Mouse (Mus musculus): ENCODE measurements at regions not wholly inside any gene's neighbourhood (a gene's known extent, or its start where the extent isn't known, plus 50 kb on each side); places are given as distances from the start of the nearest gene placed in this dataset.
"Not testable (repeated sequence)": the region's sequence is repeated elsewhere in the genome, so short reads cannot be mapped to it uniquely, and the experiment has no call there.

- 70% methylated on average over 3 of the region's 6 CpGs for WGBS
- not testable (repeated sequence) for H3K9me3 ChIP-seq (ENCODE audit: control insufficient read depth); H3K4me3 ChIP-seq (ENCODE audit: low read depth, low read length); H3K27me3 ChIP-seq (replicated peaks; ENCODE audit: control insufficient read depth, insufficient read depth, low read length); H3K27ac ChIP-seq (ENCODE audit: low read depth, low read length); H3K4me1 ChIP-seq (replicated peaks; ENCODE audit: control insufficient read depth, insufficient read depth, low read length); H3K36me3 ChIP-seq (ENCODE audit: control insufficient read depth, insufficient read depth); H3K9ac ChIP-seq (ENCODE audit: low read depth, low read length); H3K4me2 ChIP-seq (replicated peaks; ENCODE audit: low read depth)
- ATAC-seq, result 0 out of 2 replicates have a peak, but pooled peaks have one; percentile 45
These were observed 115.4 kb downstream of the Ero1lb start for GRCm38 (mm10) chr13:12680954-12681571.

- H3K36me3 ChIP-seq (ENCODE audit: control insufficient read depth, insufficient read depth); H3K27me3 ChIP-seq (replicated peaks; ENCODE audit: control insufficient read depth, insufficient read depth, low read length); ATAC-seq; H3K27ac ChIP-seq (ENCODE audit: low read depth, low read length); H3K4me1 ChIP-seq (replicated peaks; ENCODE audit: control insufficient read depth, insufficient read depth, low read length); H3K9me3 ChIP-seq (ENCODE audit: control insufficient read depth): not testable (repeated sequence)
- Histone ChIP-seq H3K9ac (ENCODE audit: low read depth, low read length) (0 out of 2 replicates have a peak overlapping the region, but pooled peaks have one; percentile 1), H3K4me2 (replicated peaks; ENCODE audit: low read depth) (peak overlapping the region; percentile 54), H3K4me3 (ENCODE audit: low read depth, low read length) (peak overlapping the region; percentile 4; the same call in 1 of the 2 replicates)
- 14% methylated on average over 19 of the region's 19 CpGs for WGBS
- peak; percentile 69 for TF ChIP-seq CTCF (IDR thresholded peaks at IDR 0.05; ENCODE audit: low read depth)
These were observed 114.7 kb downstream of the Ero1lb start for GRCm38 (mm10) chr13:12680283-12680953.

- H3K27ac ChIP-seq (ENCODE audit: low read depth, low read length), result no peak overlapping the region
- ATAC-seq, result no peak
- no peaks in the 10 kb centered on the region for H3K36me3 ChIP-seq (ENCODE audit: control insufficient read depth, insufficient read depth)
- H3K4me3 ChIP-seq (ENCODE audit: low read depth, low read length), result no peak overlapping the region
- H3K4me2 ChIP-seq (replicated peaks; ENCODE audit: low read depth), result no peak overlapping the region
- no peak overlapping the region for H3K9ac ChIP-seq (ENCODE audit: low read depth, low read length)
- no peaks in the 10 kb centered on the region for H3K27me3 ChIP-seq (replicated peaks; ENCODE audit: control insufficient read depth, insufficient read depth, low read length)
- no peaks in the 10 kb centered on the region for H3K9me3 ChIP-seq (ENCODE audit: control insufficient read depth)
- H3K4me1 ChIP-seq (replicated peaks; ENCODE audit: control insufficient read depth, insufficient read depth, low read length), result no peaks in the 10 kb centered on the region
- 71% methylated on average over 2 of the region's 2 CpGs for WGBS
- no peak for TF ChIP-seq CTCF (IDR thresholded peaks at IDR 0.05; ENCODE audit: low read depth)
These were observed 111.7 kb downstream of the Ero1lb start for GRCm38 (mm10) chr13:12677372-12677771.

GRCm38 (mm10) chr13:12671011-12671410 lies 105.3 kb downstream of the Ero1lb start:
- not testable (repeated sequence) for H3K27me3 ChIP-seq (replicated peaks; ENCODE audit: control insufficient read depth, insufficient read depth, low read length); H3K9me3 ChIP-seq (ENCODE audit: control insufficient read depth); ATAC-seq; H3K27ac ChIP-seq (ENCODE audit: low read depth, low read length); H3K36me3 ChIP-seq (ENCODE audit: control insufficient read depth, insufficient read depth); H3K4me1 ChIP-seq (replicated peaks; ENCODE audit: control insufficient read depth, insufficient read depth, low read length); H3K4me2 ChIP-seq (replicated peaks; ENCODE audit: low read depth); H3K4me3 ChIP-seq (ENCODE audit: low read depth, low read length); H3K9ac ChIP-seq (ENCODE audit: low read depth, low read length)
- 95% methylated on average over 2 of the region's 2 CpGs for WGBS

- not testable (repeated sequence) for H3K4me2 ChIP-seq (replicated peaks; ENCODE audit: low read depth); H3K9ac ChIP-seq (ENCODE audit: low read depth, low read length); H3K36me3 ChIP-seq (ENCODE audit: control insufficient read depth, insufficient read depth); ATAC-seq; H3K9me3 ChIP-seq (ENCODE audit: control insufficient read depth); H3K27ac ChIP-seq (ENCODE audit: low read depth, low read length); H3K4me3 ChIP-seq (ENCODE audit: low read depth, low read length); H3K4me1 ChIP-seq (replicated peaks; ENCODE audit: control insufficient read depth, insufficient read depth, low read length); H3K27me3 ChIP-seq (replicated peaks; ENCODE audit: control insufficient read depth, insufficient read depth, low read length)
- no CpG with 5 or more reads among the region's 7 CpGs for WGBS
These were observed 103.1 kb downstream of the Ero1lb start for GRCm38 (mm10) chr13:12668742-12669141.

GRCm38 (mm10) chr13:12667727-12668665 lies 102.3 kb downstream of the Ero1lb start:
- not testable (repeated sequence) for H3K27me3 ChIP-seq (replicated peaks; ENCODE audit: control insufficient read depth, insufficient read depth, low read length); H3K4me1 ChIP-seq (replicated peaks; ENCODE audit: control insufficient read depth, insufficient read depth, low read length); H3K4me2 ChIP-seq (replicated peaks; ENCODE audit: low read depth); ATAC-seq; H3K4me3 ChIP-seq (ENCODE audit: low read depth, low read length); H3K36me3 ChIP-seq (ENCODE audit: control insufficient read depth, insufficient read depth); H3K9ac ChIP-seq (ENCODE audit: low read depth, low read length); H3K9me3 ChIP-seq (ENCODE audit: control insufficient read depth); H3K27ac ChIP-seq (ENCODE audit: low read depth, low read length)
- 74% methylated on average over 9 of the region's 9 CpGs for WGBS

GRCm38 (mm10) chr13:12666050-12666449 lies 100.4 kb downstream of the Ero1lb start:
- 81% methylated on average over 3 of the region's 3 CpGs for WGBS

More at GRCm38 (mm10) chr13:12666050-12666449, 100.4 kb downstream of the Ero1lb start:
- H3K9ac ChIP-seq (ENCODE audit: low read depth, low read length); H3K27ac ChIP-seq (ENCODE audit: low read depth, low read length); ATAC-seq; H3K27me3 ChIP-seq (replicated peaks; ENCODE audit: control insufficient read depth, insufficient read depth, low read length); H3K9me3 ChIP-seq (ENCODE audit: control insufficient read depth); H3K4me3 ChIP-seq (ENCODE audit: low read depth, low read length); H3K36me3 ChIP-seq (ENCODE audit: control insufficient read depth, insufficient read depth); H3K4me2 ChIP-seq (replicated peaks; ENCODE audit: low read depth); H3K4me1 ChIP-seq (replicated peaks; ENCODE audit: control insufficient read depth, insufficient read depth, low read length): not testable (repeated sequence)

All from intestine, postnatal 0 days (tissue).